Mouse (Mus musculus) liver, postnatal 0 days (tissue): Measurements from ENCODE around the gene Slc25a35.

Experiments
- CTCF ChIP-seq: sonication (generic); IDR thresholded peaks from 2 replicates; pipeline ENCODE4 v1.5.1; 2016; ENCODE audit warnings: antibody characterized with exemption, low read depth
- EP300 ChIP-seq: IDR thresholded peaks from 2 replicates; pipeline ENCODE4 v1.6.1; 2016; ENCODE audit warnings: antibody characterized with exemption, low read depth, mild to moderate bottlenecking

DNA sequence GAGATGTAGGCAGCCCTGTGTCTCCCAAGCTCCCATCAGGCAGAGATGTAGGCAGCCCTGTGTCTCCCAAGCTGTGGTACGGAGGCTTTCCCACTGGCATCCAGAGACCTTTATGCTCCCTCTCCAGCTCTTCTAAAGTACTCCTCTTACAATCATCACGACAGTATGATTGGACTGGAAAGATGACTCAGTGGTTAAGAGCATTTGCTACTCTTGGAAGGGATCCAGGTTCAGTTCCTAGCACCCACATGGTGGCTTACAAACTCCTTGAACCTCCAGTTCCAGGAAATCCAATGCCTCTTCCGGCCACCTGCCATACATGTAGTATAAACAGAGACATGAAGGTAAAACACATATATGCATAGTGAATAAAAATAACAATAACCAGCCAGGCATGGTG is 6.3 kb upstream of the Slc25a35 start:
- TF ChIP-seq EP300 (no peak), CTCF (no peak)
